Mouse (Mus musculus) lung, adult 2 months (tissue): Measurements from ENCODE around the gene Actr2.

ENCODE experiments used
- CTCF ChIP-seq: fragments of 200-500 bp; IDR thresholded peaks from 2 replicates; pipeline ENCODE4 v1.5.1; 2011; ENCODE audit warnings: mild to moderate bottlenecking, low read length, control low read depth; ENCODE audit not compliant: insufficient read depth
- POLR2A ChIP-seq: fragments of 200-500 bp; IDR thresholded peaks from 2 replicates; pipeline ENCODE4 v1.6.1; 2011; ENCODE audit warnings: low read depth, mild to moderate bottlenecking, control low read depth, low read length, borderline replicate concordance; ENCODE audit errors: extremely low read depth

GRCm38 (mm10) chr11:20085635-20086034 is 27.1 kb downstream of the Actr2 start:
- TF ChIP-seq CTCF (no peak), POLR2A (no peak)
